Mouse (Mus musculus): ENCODE results near the gene Arpc1b. TPM values are rescaled to one million over a fixed set of nuclear protein-coding genes. Genes with fewer than 3 reads are reported as not detected.
A peak's percentile ranks its signal among the peaks of the same experiment; 100 is the strongest.

Arpc1b gene
- polyA plus RNA-seq, 1 experiment, result 1,197 TPM

DNA sequence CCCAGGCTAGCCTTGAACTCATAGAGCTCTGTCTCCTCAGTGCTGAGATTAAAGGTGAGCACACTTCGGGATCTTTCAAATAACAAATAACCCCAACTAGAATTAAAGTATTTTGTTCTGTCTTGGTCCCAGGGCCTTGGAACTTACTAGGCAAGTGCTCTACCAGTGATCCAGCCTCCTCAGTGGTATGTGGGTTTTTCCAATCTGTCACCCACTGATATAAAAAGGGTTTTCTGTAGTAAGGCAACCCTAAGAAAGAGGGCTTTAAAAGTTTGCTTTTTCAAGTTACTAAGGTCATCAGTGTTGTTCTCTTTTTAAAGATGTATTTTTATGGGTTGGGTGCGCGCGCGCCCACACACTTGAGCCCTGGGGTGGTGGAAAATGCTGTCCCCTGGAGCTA lies 1.7 kb downstream of the Arpc1b start:
- Histone ChIP-seq H3K27me3 (ENCODE audit: control insufficient read depth, insufficient read depth, low read length) (no peaks in the 10 kb centered on the region), H3K36me3 (ENCODE audit: control insufficient read depth, insufficient read depth, low read length) (peaks cover 2% of the 10 kb centered on the region; the same call in 1 of the 2 replicates), H3K4me3 (ENCODE audit: low read depth, low read length) (peak overlapping the region; percentile 99), H3K4me1 (ENCODE audit: control insufficient read depth, insufficient read depth, insufficient read length, low read length) (peaks cover 20% of the 10 kb centered on the region), H3K27ac (ENCODE audit: insufficient read depth, low read depth, low read length) (peak overlapping the region; percentile 90)
- WGBS, result 49% methylated on average over 5 of the region's 5 CpGs
- TF ChIP-seq POLR2A (IDR thresholded peaks at IDR 0.05; ENCODE audit: low read depth, low read length) (no peak), CTCF (IDR thresholded peaks at IDR 0.05; ENCODE audit: extremely low read depth, insufficient read length, insufficient replicate concordance, low read depth, low read length) (no peak)

DNA sequence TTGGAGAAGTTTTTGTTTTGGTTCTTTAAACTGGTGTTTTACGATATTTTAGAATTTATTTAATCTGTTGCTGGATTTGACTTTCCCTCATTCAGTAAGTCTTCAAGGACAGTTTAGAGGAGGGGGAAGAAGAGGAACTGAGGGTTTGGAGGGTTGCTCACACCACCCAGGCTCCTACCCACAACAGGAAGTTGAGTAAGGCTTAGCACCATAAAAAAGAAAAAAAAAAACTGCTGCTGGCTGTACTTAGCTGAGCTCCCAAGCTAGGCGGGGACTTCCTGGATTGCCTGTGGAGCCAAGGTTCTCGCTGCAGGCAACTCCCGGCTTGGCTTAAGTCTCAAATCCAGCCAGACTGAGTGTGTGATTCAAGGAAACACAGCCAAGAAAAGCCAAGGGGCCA lies 2.3 kb downstream of the Arpc1b start:
- Histone ChIP-seq H3K4me1 (ENCODE audit: control insufficient read depth, insufficient read depth, insufficient read length, low read length) (peaks cover 21% of the 10 kb centered on the region), H3K36me3 (ENCODE audit: control insufficient read depth, insufficient read depth, low read length) (peaks cover 2% of the 10 kb centered on the region; the same call in 1 of the 2 replicates), H3K4me3 (ENCODE audit: low read depth, low read length) (peak overlapping the region; percentile 48), H3K27ac (ENCODE audit: insufficient read depth, low read depth, low read length) (peak overlapping the region; percentile 93), H3K27me3 (ENCODE audit: control insufficient read depth, insufficient read depth, low read length) (no peaks in the 10 kb centered on the region)
- TF ChIP-seq CTCF (IDR thresholded peaks at IDR 0.05; ENCODE audit: extremely low read depth, insufficient read length, insufficient replicate concordance, low read depth, low read length) (no peak), POLR2A (IDR thresholded peaks at IDR 0.05; ENCODE audit: low read depth, low read length) (no peak)
- WGBS, result 3% methylated on average over 4 of the region's 4 CpGs

DNA sequence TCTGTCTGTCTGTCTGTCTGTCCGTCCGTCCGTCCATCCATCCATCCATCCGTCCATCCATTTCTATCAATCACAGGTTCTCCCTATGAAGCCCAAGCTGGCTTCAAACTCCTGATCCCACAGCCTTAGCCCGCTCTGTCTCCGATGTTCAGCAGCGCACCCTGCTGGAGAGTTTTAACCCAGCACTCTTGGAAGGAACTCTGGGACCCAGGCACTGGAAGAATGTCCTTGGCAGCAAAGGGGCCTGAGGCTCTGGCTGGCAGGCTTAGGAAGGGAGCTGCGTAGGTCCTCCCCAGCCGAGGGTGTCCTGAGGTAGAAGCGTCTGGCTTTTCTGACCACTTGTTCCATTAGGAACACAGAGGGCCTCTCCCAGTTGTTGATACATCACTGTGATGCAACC lies 2.9 kb downstream of the Arpc1b start:
- Histone ChIP-seq H3K4me1 (ENCODE audit: control insufficient read depth, insufficient read depth, insufficient read length, low read length) (peaks cover 23% of the 10 kb centered on the region), H3K27me3 (ENCODE audit: control insufficient read depth, insufficient read depth, low read length) (no peaks in the 10 kb centered on the region), H3K4me3 (ENCODE audit: low read depth, low read length) (peak overlapping the region; percentile 48), H3K27ac (ENCODE audit: insufficient read depth, low read depth, low read length) (peak overlapping the region; percentile 93), H3K36me3 (ENCODE audit: control insufficient read depth, insufficient read depth, low read length) (peaks cover 6% of the 10 kb centered on the region)
- 24% methylated on average over 10 of the region's 10 CpGs for WGBS
- TF ChIP-seq POLR2A (IDR thresholded peaks at IDR 0.05; ENCODE audit: low read depth, low read length) (no peak), CTCF (IDR thresholded peaks at IDR 0.05; ENCODE audit: extremely low read depth, insufficient read length, insufficient replicate concordance, low read depth, low read length) (peak; percentile 75; the same call in 1 of the 2 replicates)

DNA sequence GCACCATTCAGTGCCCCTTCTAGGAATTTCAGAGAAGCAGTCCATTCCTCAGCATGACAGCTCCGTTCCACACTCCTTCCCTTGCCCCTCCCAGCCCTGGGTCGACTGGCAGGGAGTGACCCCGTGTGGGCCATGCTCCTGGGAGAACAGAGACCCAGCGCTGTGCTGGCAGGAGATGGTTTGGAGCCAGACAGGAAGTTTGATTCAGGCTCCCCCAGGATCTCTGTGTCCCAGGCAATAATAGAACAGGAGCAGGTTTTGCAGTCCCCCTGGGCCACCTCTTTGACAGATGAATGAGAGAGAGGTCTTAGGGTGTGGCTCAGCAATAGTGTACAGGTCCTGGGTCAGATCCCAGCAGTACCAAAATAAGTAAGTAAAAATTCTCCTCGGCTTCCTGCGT lies 4.0 kb downstream of the Arpc1b start:
- Histone ChIP-seq H3K27me3 (ENCODE audit: control insufficient read depth, insufficient read depth, low read length) (no peaks in the 10 kb centered on the region), H3K36me3 (ENCODE audit: control insufficient read depth, insufficient read depth, low read length) (peaks cover 15% of the 10 kb centered on the region), H3K27ac (ENCODE audit: insufficient read depth, low read depth, low read length) (no peak overlapping the region), H3K4me3 (ENCODE audit: low read depth, low read length) (no peak overlapping the region), H3K4me1 (ENCODE audit: control insufficient read depth, insufficient read depth, insufficient read length, low read length) (peaks cover 23% of the 10 kb centered on the region)
- 60% methylated on average over 6 of the region's 6 CpGs for WGBS
- TF ChIP-seq POLR2A (IDR thresholded peaks at IDR 0.05; ENCODE audit: low read depth, low read length), result no peak
- TF ChIP-seq CTCF (IDR thresholded peaks at IDR 0.05; ENCODE audit: extremely low read depth, insufficient read length, insufficient replicate concordance, low read depth, low read length), result no peak

DNA sequence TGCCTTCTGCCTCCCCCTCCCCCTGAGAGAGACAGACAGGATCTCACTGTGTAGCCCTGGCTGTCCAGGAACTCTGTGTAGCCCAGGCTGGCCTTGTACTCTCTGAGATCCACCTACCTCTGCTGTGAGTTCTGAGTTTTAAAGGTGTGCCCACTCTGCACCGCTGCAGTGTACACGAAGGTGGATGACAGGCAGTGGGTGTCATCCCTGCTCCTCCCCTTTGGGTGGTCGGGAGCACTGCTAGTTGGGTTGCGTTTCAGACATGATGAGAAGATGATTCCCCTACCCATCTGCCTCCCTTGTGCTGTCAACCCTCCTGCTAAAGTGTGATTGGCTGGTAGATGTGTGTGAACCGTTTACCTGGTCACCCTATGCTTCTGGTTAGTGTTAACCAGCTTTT lies 4.4 kb downstream of the Arpc1b start:
- Histone ChIP-seq H3K4me3 (ENCODE audit: low read depth, low read length) (no peak overlapping the region), H3K27ac (ENCODE audit: insufficient read depth, low read depth, low read length) (no peak overlapping the region), H3K27me3 (ENCODE audit: control insufficient read depth, insufficient read depth, low read length) (no peaks in the 10 kb centered on the region), H3K4me1 (ENCODE audit: control insufficient read depth, insufficient read depth, insufficient read length, low read length) (peaks cover 23% of the 10 kb centered on the region), H3K36me3 (ENCODE audit: control insufficient read depth, insufficient read depth, low read length) (peaks cover 20% of the 10 kb centered on the region)
- TF ChIP-seq POLR2A (IDR thresholded peaks at IDR 0.05; ENCODE audit: low read depth, low read length) (no peak), CTCF (IDR thresholded peaks at IDR 0.05; ENCODE audit: extremely low read depth, insufficient read length, insufficient replicate concordance, low read depth, low read length) (no peak)
- 92% methylated on average over 5 of the region's 5 CpGs for WGBS

DNA sequence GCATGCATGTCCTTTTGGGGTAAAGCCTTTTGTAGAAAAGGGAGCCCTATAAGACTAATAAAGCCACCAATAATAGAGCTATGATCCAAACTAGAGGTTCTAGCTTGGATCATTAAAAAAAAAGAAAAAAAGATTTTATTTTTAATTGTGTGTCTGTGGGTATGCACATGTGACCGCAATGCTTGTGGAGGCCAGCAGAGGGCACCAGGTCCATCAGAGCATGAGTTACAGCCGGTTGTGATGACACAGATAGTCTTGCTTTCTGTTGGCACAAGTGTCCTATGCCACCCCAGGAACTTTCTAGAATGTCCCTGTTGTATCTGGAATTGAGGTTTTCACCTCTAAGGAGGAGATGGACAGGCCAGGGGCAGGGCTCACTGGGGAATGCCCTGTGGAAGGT lies 5.4 kb downstream of the Arpc1b start:
- Histone ChIP-seq H3K36me3 (ENCODE audit: control insufficient read depth, insufficient read depth, low read length) (peaks cover 29% of the 10 kb centered on the region), H3K4me1 (ENCODE audit: control insufficient read depth, insufficient read depth, insufficient read length, low read length) (peaks cover 19% of the 10 kb centered on the region), H3K4me3 (ENCODE audit: low read depth, low read length) (no peak overlapping the region), H3K27ac (ENCODE audit: insufficient read depth, low read depth, low read length) (no peak overlapping the region), H3K27me3 (ENCODE audit: control insufficient read depth, insufficient read depth, low read length) (no peaks in the 10 kb centered on the region)
- TF ChIP-seq CTCF (IDR thresholded peaks at IDR 0.05; ENCODE audit: extremely low read depth, insufficient read length, insufficient replicate concordance, low read depth, low read length) (peak; percentile 72; the same call in 1 of the 2 replicates), POLR2A (IDR thresholded peaks at IDR 0.05; ENCODE audit: low read depth, low read length) (no peak)
- WGBS, result 90% methylated on average over 2 of the region's 2 CpGs

- no peak overlapping the region for H3K4me3 ChIP-seq (ENCODE audit: low read depth, low read length)
- TF ChIP-seq CTCF (IDR thresholded peaks at IDR 0.05; ENCODE audit: extremely low read depth, insufficient read length, insufficient replicate concordance, low read depth, low read length), result no peak
- TF ChIP-seq POLR2A (IDR thresholded peaks at IDR 0.05; ENCODE audit: low read depth, low read length), result no peak
- peaks cover 44% of the 10 kb centered on the region for H3K36me3 ChIP-seq (ENCODE audit: control insufficient read depth, insufficient read depth, low read length)
- H3K4me1 ChIP-seq (ENCODE audit: control insufficient read depth, insufficient read depth, insufficient read length, low read length), result peaks cover 18% of the 10 kb centered on the region
- no peaks in the 10 kb centered on the region for H3K27me3 ChIP-seq (ENCODE audit: control insufficient read depth, insufficient read depth, low read length)
- H3K27ac ChIP-seq (ENCODE audit: insufficient read depth, low read depth, low read length), result no peak overlapping the region
- 69% methylated on average over 7 of the region's 7 CpGs for WGBS
Observed at GRCm38 (mm10) chr5:145120921-145121320, 6.9 kb downstream of the Arpc1b start.

Data from small intestine, adult 2 months (tissue).